Mouse (Mus musculus) naive thymus-derived CD4-positive, alpha-beta T cell, adult 2 months (primary cell): Measurements from ENCODE around the gene Atp5d.
"Not testable (repeated sequence)": the region's sequence is repeated elsewhere in the genome, so short reads cannot be mapped to it uniquely, and the experiment has no call there.

Experiments
- DNase-seq: peaks from one replicate; pipeline ENCODE4 v3.0.0-alpha.2; 2011; ENCODE audit warnings: low read depth

The Atp5d gene

DNA sequence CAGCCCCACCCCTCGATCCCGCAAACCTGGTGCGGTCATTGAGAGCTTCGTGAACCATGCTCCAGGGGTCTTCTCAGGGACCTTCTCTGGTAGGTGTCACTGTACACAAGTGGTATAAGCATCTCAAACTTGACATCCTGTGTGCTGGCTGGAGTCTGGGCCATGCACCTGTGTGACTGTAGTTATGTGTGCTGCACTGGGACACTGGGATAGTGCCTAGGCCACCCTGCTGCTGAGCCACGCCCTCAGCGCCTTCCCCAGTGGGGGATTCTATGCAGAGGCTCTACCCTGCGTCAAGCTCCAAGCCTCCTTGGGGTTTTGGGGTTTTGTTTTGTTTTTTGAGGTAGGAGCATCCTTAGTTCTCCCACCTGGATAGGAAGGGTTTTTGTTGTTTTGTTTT lies 16.0 kb downstream of the Atp5d start:
- no peak for DNase-seq

DNA sequence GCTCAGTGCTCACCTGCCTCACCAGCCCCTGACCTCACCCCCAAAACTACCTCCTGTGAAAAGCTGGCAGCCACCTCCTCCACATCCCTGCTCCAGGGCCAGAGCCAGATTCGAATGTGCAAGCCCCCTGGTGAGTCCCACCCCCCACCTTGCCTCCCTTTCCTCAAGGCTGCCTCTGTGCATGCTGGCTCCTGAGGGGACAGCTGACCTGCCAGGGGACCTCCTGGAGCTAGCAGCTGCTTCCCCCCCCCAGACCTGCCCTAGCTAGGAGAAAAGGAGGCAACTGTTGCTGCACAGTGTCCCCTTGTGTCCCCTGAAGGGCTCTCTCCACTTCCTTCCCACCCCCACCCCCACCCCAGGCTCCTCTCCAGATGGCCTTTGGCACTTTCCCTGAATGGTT lies 16.8 kb downstream of the Atp5d start:
- DNase-seq = no peak

DNA sequence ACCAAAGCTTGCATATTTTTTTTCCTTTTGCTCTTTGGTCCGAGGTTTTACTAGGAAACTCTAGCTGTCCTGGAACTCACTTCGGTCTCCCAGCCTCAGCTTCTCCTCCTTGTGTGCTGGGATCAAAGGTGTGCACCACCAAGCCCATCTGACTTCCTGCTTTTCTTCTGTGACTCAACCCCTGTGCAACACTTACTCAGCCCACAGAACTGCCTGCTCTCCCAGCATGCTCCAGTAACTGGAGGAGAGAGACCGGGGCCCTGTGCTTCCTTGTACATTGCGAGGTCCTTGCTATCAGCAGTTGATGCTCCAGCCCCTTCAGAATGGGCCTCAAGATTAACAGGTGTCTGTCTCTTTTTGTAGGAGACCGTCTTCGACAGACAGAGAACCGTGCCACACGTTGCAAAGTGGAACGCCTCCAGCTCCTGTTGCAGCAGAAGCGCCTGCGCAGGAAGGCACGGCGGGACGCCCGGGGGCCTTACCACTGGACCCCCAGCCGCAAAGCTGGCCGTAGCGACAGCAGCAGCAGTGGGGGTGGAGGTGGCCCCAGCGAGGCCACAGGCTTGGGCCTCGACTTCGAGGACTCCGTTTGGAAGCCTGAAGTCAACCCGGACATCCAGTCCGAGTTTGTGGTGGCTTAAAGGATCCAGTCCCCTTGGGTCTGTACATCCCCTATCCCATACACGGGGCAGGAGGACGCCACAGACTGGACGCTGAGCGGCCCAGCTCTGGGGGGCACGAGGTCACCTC lies 17.7 kb downstream of the Atp5d start:
- peak; percentile 40 for DNase-seq

DNA sequence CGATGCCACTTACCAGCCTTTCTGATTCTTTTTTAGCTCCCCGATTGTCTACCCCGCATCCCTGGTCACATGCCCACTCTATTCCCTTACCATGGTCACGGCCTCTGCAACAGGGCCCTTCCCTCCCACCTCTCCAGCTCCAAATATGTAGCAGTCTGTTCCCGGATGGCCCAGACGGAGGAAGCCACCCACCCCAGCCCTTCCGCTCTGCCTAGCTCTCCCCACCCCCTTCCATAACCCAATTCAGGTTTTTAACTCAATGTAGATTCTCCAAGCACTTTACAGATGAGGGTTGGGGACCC lies 18.3 kb downstream of the Atp5d start:
- no peak for DNase-seq

DNA sequence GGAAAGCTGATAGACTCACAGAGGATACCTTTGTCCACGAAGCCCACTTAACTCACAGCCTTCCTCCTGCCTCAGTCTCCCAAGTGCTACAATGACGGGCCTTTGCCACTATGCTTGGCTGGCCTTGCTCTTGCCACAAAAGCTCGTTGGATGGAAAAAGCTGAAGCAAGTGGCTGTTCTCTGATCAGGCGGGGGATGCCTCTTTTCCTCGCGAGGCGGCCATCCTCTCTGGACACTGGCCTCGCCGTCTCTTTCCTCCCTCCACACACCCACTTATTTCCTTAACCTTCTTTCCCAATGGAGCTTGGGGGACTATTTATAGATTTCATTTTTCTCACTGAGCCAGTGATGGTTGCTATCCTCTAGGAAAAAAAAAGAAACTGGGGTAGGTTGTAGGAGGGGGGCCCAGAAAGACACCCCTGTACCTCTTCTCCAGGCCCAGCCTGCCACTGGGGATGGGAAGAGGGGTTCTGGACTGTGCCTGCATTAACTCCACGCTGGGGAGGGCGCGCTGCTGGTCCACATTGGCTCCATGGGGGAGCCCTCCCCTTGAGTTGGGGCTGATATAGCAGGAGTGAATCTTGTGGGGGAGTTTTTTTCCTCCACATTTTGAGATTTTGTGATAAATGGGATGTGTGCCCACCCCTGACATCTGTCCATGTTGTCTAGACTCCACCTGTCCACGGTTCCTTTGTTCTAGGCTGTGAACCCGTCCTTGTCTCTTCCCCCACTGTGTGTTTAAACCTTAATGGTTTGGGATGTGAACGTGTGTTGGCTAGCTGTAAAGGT lies 18.9 kb downstream of the Atp5d start:
- no peak for DNase-seq

DNA sequence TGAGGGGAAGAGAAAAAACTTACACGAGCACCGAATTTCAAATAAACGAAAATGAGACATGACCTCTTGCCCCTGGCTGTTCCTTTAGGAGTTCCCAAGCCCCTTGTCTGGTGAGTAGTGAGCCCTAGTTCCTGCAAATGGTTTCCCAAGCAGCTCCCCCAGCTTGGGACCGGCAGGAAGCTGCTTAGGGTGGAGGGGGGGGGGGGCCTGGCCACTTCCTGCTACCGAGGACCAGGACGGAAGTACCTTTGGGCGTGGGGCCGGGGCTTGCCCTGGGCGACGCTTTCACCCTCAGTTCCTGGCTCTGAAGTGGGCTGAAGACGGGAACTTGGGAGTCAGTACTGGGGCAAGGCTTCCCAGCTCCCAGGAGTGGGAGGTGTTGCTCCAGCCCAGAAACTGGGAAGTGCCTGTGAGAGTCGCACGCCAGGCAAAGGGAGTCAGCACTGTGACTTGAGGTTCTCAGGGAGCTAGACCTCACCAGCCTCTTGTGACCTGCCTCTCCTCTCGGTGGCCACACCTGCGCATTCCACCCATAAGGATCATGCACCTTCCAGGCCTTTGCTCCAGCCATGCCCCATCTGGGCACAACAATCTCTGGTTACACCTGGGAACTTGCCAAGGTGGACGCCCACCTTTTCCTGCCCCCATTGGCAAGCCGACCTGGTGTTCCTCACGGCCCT lies 20.0 kb downstream of the Atp5d start:
- DNase-seq = peak; percentile 81

DNA sequence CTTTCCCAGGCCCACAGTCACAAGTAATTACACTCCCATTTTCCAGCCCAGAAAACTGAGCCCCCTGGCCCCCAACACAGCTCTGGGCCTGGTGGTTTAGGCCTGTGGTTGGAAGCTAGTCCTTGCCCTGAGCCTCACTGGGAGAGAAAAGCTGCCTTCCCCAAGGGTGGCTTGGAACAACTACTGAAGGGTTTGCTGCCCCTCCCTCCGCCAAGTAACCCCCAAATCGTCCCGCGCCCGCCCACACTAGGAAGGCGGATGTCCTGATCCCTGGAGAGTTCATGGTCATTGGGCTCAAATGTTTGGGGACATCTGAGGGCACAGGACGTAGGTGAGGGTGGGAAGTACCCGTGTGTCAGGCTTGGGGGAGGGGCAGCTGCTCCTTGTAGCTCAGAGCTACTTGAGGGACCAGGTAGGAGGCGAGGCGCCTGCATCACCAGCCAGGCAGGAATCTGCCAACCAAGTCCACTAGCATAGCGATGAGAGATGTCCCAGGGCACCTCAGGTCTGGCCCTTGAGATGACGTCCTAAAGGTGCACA lies 20.7 kb downstream of the Atp5d start:
- DNase-seq = no peak

DNA sequence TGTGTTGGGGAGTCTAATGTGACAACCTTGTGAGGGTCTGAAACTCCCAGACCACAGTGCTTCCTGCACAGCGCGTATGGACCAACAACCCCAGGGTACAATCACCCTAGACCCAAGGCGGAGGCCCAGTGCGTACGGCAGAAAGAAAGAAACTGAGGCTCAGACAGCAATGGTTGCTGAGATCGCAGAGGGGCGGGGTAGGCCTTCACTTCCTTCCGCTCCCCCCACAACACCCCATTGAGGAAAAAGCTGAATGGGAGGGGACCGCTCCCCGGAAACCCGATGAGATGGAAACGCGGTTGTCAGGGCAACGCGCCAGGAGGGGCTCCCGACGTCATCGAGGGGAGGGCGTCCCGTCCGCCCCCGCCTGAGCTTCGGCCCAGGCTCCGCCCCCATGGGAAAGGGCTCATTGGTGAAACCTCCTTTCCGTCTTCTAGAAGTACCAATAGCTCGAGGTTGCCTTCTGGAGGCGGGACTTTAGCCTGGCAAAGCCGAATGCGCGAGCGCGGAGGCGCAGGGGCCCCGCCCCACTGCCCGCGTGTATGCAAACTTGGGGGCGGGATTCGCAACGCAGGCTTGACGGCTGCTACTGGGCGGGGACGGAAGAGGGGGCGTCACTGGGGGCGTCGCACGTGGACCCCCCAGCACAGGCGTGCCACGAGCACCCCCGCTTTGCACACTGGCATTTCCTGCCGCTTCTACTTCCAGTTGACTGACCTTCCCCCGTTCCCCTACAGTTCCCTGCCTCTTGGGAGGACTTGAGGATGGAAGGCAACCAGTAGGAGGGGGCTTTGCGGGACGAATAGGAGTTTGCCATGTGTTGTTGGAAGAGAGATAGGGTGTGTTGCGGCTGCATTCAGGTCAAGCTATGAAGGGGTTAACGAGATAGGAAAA lies 21.4 kb downstream of the Atp5d start:
- peak; percentile 100 for DNase-seq

DNA sequence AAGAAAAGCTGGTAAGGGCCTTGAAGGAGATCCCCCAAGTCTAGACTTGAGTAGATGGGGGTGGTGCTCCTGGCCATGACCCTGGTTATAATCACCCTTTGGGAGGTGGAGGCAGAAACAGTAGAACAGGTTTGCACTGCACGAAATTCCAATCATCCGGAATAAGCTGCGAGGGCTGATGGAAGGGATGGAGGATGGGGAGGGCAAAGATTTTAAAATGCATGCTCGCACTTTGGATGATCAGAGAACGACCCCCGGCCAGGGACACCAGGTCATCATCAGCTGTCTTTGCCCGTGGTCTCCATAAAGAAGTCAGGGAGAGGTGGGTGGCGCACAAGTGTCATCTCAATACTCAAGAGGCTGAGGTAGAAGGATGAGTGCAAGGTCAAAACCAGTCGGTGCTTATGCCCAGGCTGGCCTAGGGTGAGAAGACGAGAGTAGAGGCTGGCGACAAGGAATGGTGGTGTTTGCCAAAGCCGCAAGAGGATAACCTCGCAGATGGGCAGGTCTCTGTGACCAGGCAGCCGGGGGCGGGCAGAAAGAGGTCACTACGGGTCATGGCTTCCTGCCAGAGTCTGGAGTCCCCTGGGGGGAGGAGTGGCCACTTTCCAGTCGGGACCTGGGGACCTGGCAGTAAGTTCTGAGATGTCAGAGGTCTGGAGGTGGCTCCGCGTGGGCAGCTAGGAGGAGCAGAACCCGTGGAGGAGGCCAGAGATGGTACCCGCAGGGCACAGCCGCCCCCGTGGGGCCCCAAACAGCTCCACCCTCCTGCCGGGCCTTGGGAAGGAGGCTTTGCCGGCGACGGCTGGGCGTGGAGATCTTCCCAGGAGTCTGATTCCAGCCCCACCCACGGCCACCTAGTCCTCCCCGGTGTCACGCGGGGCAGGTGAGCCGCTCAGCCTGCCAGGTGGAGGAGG lies 22.3 kb downstream of the Atp5d start:
- peak; percentile 61 for DNase-seq

DNA sequence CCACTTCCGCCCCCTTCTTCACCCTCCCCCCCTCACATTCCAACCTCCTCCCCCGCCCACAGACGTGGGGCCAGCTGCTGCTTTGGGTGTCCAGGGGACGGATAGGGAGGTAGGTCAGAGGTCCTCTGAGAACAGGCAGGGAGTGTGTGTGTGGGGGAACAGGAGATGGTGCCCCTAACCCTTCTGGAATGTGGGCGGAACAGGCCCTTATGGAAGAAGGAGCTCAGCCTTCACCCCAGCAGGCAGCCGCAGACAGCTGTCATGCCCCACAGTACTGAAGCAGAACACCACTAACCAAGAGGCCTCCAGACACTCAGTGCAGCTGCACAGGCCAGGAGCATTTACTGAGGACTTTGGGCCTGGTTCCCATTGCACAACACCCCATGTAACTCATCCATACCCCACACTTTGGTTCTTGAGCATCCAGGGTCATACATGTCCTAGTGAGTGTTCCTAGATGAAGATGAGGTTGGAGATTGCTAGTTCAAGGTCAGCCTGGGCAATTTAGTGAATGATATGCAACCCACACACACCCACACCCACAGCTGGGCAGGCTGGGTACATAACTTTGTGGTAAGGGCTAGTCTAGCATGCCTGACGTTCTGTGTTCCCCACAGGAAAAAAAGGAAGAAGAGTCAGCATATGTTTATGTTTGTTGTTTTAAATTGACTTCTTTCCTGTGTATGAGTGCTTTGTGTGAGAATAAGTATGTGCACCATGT lies 23.2 kb downstream of the Atp5d start:
- DNase-seq = no peak

DNA sequence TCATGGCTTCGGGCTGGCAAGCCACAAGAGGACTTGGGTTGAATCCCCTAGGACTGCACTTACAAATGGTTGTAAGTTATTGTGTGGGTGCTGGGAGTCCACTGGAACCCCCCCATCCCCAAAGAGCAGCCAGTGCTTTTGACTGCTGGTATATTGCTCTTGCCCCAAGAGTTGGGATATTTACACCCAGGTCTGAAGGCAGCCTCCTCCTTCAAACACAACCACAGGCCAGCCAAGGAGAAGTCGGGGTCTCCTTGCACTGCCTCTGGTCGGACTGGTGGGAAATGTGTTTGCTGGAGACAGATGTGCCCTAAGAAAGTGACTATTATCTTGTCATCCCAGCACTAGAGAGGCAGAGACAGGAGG lies 23.8 kb downstream of the Atp5d start:
- DNase-seq = no peak

DNA sequence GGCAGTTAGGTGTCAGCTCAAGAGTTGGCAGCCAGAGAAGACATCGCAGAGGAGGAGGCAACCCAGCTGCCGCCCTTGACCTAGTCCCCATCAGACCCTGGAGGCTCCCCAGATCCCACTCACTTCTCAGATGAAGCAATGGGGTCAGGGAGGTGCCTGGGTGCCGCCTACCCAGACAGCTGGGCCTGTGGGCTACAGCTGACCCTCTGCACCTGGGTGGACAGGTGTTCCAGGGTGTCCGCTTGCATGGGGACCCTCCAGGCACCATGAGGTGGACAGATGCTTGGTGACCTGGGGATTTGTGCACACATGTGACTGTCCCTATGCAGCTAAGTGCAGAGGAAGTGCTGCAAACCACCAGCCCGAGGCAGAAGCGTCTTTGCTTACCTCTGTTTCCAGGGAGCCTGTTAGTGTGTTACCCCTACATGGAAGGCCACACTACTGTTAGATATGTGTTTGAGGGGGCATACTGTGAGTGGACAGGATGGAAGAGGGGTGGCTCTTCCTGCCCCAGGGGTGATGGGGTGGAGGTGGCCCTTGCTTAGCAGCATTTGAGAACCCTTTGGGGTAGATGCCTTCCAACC lies 24.4 kb downstream of the Atp5d start:
- peak; percentile 54 for DNase-seq

DNA sequence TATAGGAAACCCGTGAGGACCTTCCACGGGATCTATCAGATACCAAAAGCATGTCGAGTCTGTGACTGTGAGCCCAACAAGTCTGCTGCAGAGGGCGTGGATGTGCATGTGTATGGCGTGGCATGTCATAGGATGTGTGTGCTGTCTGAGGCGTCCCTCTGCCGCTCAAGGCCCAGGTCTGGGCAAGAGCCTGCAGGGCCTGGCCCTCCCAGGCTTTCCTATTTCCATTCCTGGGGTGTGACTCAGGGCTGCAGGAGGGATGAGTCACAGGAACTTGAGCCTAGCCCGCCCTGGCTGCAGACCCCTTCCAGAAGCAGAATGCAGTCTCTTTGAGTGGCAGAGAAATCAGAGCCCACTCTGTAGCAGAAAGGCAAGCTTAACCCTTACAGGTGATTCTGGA lies 25.3 kb downstream of the Atp5d start:
- no peak for DNase-seq

DNA sequence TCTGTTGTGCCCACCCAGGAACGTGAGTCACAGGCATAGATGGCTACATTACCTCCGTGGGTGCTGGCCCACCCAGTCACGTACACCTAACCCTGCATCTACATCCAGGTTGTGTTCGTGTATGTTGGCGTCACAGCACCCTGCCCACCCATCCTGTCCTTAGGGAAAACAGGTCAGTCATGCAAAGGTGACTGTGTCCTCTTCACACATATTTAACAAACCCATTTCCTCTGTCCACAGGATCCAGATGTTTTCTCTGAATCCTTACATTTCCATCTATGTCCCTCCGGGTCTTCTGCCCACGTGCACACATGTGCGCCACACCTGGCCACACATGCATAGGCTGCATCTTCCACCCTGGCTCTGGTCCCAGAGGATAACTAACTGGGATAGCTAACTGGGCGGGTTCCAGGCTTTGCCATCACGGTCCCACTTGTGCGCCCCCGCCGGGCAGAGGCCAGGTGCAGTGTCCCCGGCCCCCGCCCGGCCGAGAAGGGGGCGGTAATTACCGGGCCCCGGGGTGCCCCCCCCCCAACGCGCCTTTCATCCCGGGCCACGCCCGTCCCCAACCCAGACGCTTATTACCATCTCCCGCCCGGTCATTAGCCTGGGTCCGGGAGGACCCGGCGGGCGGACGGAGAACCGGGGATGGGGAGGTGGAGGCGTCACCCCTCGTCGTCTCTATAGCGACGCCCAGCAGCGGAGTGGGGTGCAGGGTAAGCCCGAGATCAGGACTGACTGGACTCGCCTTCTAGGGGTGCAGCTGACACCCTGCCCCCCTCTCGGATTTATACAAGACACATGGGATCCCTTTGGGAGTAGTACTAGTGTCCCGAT lies 25.9 kb downstream of the Atp5d start:
- DNase-seq = no peak

DNA sequence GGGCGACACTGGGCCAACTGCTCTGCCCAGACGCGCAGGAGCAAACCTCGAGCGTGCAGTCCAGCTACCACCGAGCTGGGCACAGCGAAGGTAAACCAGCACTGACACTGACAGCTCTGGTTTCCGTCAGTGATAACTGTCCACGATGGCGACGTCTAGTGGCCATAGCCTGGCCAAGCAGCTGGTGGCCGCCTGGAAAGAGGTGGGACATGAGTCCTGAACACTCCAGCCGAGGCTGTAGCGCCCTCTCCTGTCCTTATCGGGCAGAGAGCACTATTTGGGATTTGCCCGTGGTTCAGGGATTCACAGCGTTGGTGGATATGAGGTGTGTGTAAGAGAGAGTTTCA lies 26.5 kb downstream of the Atp5d start:
- DNase-seq = peak; percentile 93

DNA sequence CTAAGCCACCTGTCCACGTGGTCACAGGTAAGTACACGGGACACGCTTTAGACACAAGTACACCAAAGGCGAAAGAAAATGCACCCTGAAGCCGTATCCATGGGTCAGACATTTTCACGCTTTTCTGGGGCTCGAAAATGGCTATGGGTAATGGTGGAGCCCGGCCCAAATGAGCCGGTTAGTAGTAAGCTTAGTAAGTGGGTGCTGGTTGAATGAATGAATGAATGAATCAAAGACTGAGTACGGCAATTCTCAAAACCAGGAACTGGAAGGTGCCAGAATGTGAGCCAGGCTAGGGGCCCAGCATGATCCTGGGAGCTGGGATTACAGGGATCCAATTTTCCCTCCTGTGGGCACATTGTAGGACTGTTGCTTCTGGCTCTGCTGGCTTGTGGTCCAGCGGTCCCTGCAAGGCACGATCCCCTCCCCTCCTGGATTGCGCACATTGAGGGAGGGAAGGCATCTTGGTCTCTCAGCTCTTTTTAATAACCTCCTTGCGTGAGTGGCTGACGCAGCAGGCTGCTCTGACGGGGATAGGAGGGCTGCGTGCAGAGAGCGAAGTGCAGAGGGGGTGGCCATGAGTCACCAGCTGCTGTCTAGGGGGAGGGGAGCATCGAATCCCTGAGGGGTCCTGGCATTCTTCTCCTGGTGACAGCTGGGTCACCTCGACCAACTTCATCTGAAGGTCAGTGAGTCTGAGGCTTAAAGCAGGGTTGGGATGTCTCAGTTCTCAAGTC lies 27.1 kb downstream of the Atp5d start, which contains the start of gene Cirbp:
TSS of gene Cirbp (plus strand) at position 594 of the 737 bp plus-strand sequence.
- DNase-seq = no peak

DNA sequence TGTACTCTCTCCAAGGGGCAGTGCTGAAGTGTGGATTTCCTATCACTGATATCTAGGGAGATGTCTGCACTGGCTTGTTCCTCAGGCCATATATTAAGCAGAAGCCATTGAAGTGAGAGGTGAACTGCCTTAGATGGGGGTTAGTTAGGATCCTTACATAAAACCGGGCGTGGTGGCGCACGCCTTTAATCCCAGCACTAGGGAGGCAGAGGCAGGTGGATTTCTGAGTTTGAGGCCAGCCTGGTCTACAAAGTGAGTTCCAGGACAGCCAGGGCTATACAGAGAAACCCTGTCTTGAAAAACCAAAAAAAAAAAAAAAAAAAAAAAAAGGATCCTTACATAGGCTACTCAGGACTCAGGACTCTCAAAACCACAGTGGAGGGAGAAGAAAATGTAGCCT lies 27.7 kb downstream of the Atp5d start:
- DNase-seq = not testable (repeated sequence)

DNA sequence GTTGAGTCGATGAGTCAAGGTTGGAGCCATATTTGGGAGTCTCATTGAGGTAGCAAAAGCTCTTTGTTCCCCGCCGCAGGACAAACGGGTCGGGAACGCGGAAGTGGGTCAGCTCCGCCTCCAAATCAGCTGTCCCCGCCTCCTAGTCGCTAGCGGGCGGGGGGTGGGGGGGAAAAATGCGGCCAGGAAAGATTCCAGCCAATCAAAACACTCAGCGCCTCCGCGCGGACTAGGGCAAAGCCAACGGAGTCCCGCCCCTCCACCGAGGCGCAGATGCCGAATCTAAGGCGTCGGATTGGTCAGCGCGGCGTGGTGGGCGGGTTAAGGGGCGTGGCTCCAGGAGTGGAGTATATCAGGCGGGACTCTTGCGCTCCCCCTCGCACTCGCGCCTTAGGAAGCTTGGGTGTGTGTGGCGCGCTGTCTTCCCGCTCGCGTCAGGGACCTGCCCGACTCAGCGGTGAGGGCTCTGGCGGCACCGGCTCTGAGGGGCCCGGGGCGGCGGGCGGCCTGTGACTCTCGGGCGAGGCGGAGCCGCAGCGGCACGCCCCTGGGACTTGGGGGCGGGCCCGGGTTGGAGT lies 29.1 kb downstream of the Atp5d start:
- peak; percentile 99 for DNase-seq
